Mouse (Mus musculus): ENCODE measurements around the gene Rc3h1. TPM values are rescaled to one million over a fixed set of nuclear protein-coding genes. Genes with fewer than 3 reads are reported as not detected.
"Not testable (repeated sequence)": the region's sequence is repeated elsewhere in the genome, so short reads cannot be mapped to it uniquely, and the experiment has no call there.

Rc3h1 gene
- polyA plus RNA-seq, 1 experiment from 2014 or later = 13.0 TPM

- WGBS = 73% methylated on average over 1 of the region's 1 CpGs
- H3K4me3 ChIP-seq (ENCODE audit: low read depth, low read length); H3K9me3 ChIP-seq (ENCODE audit: control insufficient read depth, low read length); H3K4me1 ChIP-seq (ENCODE audit: control insufficient read depth, insufficient read depth, low read length); H3K27ac ChIP-seq (ENCODE audit: low read depth, low read length); H3K4me2 ChIP-seq (ENCODE audit: low read depth, low read length); H3K27me3 ChIP-seq (ENCODE audit: control insufficient read depth, insufficient read depth, low read length); ATAC-seq (ENCODE audit: low read depth); H3K9ac ChIP-seq (replicated peaks; ENCODE audit: low read depth, low read length); H3K36me3 ChIP-seq (ENCODE audit: control insufficient read depth, insufficient read depth, low read length): not testable (repeated sequence)
These were observed 24.8 kb upstream of the Rc3h1 start for GRCm38 (mm10) chr1:160881378-160881777.

DNA sequence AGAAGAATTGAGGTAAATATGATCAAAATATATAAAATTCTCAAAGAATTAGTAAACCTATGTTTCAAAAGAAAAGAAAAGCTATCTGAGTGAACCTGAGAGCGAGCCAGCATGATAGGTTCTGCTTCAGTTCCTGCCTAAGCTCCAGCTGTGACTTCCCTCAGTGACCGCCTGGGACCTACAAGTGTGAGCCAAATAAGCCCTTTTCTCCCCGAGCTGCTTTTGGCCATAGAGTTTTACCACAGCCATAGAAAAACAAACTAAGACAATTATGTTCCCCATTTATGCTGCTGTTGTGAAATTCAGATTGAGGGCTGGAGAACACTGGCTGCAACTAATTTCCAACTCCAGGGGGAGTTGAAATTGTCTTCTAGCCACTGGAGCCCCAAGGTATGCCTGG lies 24.2 kb upstream of the Rc3h1 start:
- Histone ChIP-seq H3K9me3 (ENCODE audit: control insufficient read depth, low read length) (no peaks in the 10 kb centered on the region), H3K36me3 (ENCODE audit: control insufficient read depth, insufficient read depth, low read length) (no peaks in the 10 kb centered on the region), H3K4me1 (ENCODE audit: control insufficient read depth, insufficient read depth, low read length) (no peaks in the 10 kb centered on the region), H3K9ac (replicated peaks; ENCODE audit: low read depth, low read length) (no peak overlapping the region), H3K27me3 (ENCODE audit: control insufficient read depth, insufficient read depth, low read length) (no peaks in the 10 kb centered on the region), H3K4me2 (ENCODE audit: low read depth, low read length) (no peak overlapping the region), H3K27ac (ENCODE audit: low read depth, low read length) (no peak overlapping the region), H3K4me3 (ENCODE audit: low read depth, low read length) (no peak overlapping the region)
- WGBS = 69% methylated on average over 3 of the region's 3 CpGs
- no peak for ATAC-seq (ENCODE audit: low read depth)

DNA sequence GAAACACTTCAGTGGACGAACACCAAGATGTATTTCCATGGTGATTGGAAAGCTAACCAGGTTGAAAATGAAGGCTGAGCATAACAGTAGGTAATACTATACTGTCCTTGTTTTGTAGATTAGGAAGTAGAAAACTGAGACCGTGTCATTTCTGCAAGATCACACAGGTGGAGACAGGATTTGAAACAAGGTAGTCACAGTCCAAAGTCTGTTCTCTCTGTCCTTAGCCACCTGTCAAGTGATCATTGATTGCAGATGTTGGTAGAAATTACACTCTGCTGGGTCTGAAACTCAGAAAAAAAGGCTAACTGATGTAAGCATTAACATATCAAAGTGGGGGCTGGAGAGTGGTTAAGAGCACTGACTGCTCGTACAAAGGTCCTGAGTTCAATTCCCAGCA lies 21.9 kb upstream of the Rc3h1 start:
- Histone ChIP-seq H3K4me1 (ENCODE audit: control insufficient read depth, insufficient read depth, low read length) (no peaks in the 10 kb centered on the region), H3K4me2 (ENCODE audit: low read depth, low read length) (no peak overlapping the region), H3K9ac (replicated peaks; ENCODE audit: low read depth, low read length) (no peak overlapping the region), H3K36me3 (ENCODE audit: control insufficient read depth, insufficient read depth, low read length) (no peaks in the 10 kb centered on the region), H3K4me3 (ENCODE audit: low read depth, low read length) (no peak overlapping the region), H3K27ac (ENCODE audit: low read depth, low read length) (no peak overlapping the region), H3K27me3 (ENCODE audit: control insufficient read depth, insufficient read depth, low read length) (no peaks in the 10 kb centered on the region), H3K9me3 (ENCODE audit: control insufficient read depth, low read length) (no peaks in the 10 kb centered on the region)
- ATAC-seq (ENCODE audit: low read depth) = no peak
- WGBS = 84% methylated on average over 3 of the region's 3 CpGs

DNA sequence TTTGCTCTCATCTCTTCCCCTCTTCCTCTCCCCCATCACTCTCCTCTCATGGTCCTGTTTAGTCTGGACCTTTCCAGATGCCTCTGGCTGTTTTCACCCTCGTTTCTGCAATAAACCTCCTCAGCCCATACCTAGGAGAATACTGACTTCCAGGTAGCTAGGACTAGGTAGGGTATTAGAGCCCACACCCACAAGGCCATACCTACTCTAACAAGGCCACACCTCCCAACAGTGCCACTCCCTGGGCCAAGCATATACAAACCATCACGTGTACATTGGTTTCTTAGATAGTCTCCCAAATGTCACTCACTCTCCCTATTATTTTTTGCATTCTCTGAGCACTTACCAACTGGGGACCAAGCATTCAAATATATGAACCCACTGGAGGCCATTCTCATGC lies 21.2 kb upstream of the Rc3h1 start:
- Histone ChIP-seq H3K4me1 (ENCODE audit: control insufficient read depth, insufficient read depth, low read length) (no peaks in the 10 kb centered on the region), H3K36me3 (ENCODE audit: control insufficient read depth, insufficient read depth, low read length) (no peaks in the 10 kb centered on the region), H3K4me3 (ENCODE audit: low read depth, low read length) (no peak overlapping the region), H3K27ac (ENCODE audit: low read depth, low read length) (no peak overlapping the region), H3K4me2 (ENCODE audit: low read depth, low read length) (no peak overlapping the region), H3K27me3 (ENCODE audit: control insufficient read depth, insufficient read depth, low read length) (no peaks in the 10 kb centered on the region), H3K9me3 (ENCODE audit: control insufficient read depth, low read length) (no peaks in the 10 kb centered on the region), H3K9ac (replicated peaks; ENCODE audit: low read depth, low read length) (no peak overlapping the region)
- no peak for ATAC-seq (ENCODE audit: low read depth)
- 68% methylated on average over 2 of the region's 2 CpGs for WGBS

- ATAC-seq (ENCODE audit: low read depth) = no peak
- 43% methylated on average over 10 of the region's 10 CpGs for WGBS
These were observed 6.5 kb upstream of the Rc3h1 start for GRCm38 (mm10) chr1:160899701-160900100.

DNA sequence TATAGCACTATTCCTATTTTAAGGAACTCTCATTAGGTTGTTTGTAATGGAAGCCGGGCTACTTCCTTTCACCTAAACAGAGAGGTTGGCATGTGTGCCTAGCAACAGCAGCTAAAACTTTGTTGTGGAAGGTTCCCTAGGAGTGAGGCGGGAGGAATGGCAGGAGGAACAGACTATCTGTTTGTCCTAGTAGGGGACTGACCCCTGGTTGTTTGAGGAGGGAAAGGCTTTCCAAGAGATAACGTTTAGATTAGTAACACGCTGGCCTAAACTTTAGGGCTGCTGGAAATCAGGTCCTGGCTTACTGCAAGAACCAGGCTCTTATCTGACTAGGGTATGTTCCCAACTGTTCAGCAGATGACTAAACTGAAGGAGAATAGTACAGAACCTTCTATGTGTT lies 2.2 kb upstream of the Rc3h1 start:
- H3K36me3 ChIP-seq (ENCODE audit: control insufficient read depth, insufficient read depth, low read length) = no peaks in the 10 kb centered on the region
- H3K27ac ChIP-seq (ENCODE audit: low read depth, low read length) = no peak overlapping the region
- no peak overlapping the region for H3K4me3 ChIP-seq (ENCODE audit: low read depth, low read length)
- WGBS = 65% methylated on average over 4 of the region's 4 CpGs
- H3K4me2 ChIP-seq (ENCODE audit: low read depth, low read length) = no peak overlapping the region
- no peaks in the 10 kb centered on the region for H3K9me3 ChIP-seq (ENCODE audit: control insufficient read depth, low read length)
- H3K27me3 ChIP-seq (ENCODE audit: control insufficient read depth, insufficient read depth, low read length) = no peaks in the 10 kb centered on the region; the same call in 1 of the 2 replicates
- ATAC-seq (ENCODE audit: low read depth) = no peak
- H3K4me1 ChIP-seq (ENCODE audit: control insufficient read depth, insufficient read depth, low read length) = peaks cover 6% of the 10 kb centered on the region
- H3K9ac ChIP-seq (replicated peaks; ENCODE audit: low read depth, low read length) = no peak overlapping the region

More at GRCm38 (mm10) chr1:160899701-160900100, 6.5 kb upstream of the Rc3h1 start:
- H3K9me3 ChIP-seq (ENCODE audit: control insufficient read depth, low read length) = no peaks in the 10 kb centered on the region
- H3K36me3 ChIP-seq (ENCODE audit: control insufficient read depth, insufficient read depth, low read length) = no peaks in the 10 kb centered on the region
- no peak overlapping the region for H3K4me2 ChIP-seq (ENCODE audit: low read depth, low read length)
- no peaks in the 10 kb centered on the region for H3K27me3 ChIP-seq (ENCODE audit: control insufficient read depth, insufficient read depth, low read length)
- H3K4me1 ChIP-seq (ENCODE audit: control insufficient read depth, insufficient read depth, low read length) = no peaks in the 10 kb centered on the region
- H3K4me3 ChIP-seq (ENCODE audit: low read depth, low read length) = no peak overlapping the region
- no peak overlapping the region for H3K27ac ChIP-seq (ENCODE audit: low read depth, low read length)
- no peak overlapping the region for H3K9ac ChIP-seq (replicated peaks; ENCODE audit: low read depth, low read length)

DNA sequence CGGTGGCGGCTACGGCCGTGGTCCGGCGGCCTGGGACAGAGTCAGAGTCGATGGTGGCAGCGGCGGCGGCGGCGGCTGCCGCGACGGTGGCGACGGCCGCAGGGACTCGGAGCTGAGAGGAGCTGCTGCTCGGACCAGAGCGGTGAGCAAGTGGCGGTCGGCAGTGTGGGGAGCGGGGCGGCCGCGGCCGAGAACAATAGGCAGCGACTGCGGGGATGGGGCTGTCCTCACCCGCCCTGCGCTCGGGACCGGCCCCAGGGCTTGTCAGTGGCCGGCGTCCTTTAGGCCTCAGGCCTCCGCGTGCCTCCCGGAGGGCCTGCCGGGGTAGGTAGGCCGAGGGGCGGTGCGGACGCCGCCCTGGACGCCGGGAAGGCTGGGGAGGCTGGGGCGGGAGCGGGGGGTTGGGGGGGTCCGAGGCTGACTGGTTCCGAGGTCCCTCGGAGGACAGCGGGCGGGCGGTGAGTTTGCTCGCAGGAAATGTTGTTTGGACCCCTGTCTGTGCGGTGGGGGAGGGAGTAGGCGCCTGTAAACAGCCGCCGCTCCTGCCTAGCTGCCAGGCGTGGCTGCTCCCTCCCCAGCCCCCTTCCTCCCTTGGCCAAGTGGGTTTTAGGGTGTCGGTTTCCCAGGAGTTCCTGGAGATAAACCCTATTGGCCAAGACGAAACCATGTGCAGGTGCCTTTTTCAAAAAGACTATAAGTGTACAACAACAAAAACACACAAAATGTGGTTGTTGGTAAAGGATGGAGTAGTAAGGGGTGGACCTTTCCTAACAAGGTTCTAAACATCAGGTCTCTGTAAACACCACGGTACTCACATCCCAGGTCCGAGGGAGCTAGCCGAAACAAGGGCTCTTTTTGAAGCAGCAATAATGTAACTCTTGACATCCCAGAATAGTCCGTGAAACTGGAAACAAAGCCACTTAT lies 602 bp downstream of the Rc3h1 start:
- Histone ChIP-seq H3K9ac (replicated peaks; ENCODE audit: low read depth, low read length) (peak overlapping the region; percentile 99), H3K36me3 (ENCODE audit: control insufficient read depth, insufficient read depth, low read length) (no peaks in the 10 kb centered on the region), H3K9me3 (ENCODE audit: control insufficient read depth, low read length) (no peaks in the 10 kb centered on the region), H3K4me3 (ENCODE audit: low read depth, low read length) (peak overlapping the region; percentile 99), H3K27ac (ENCODE audit: low read depth, low read length) (peak overlapping the region; percentile 88), H3K27me3 (ENCODE audit: control insufficient read depth, insufficient read depth, low read length) (no peaks in the 10 kb centered on the region; the same call in 1 of the 2 replicates), H3K4me1 (ENCODE audit: control insufficient read depth, insufficient read depth, low read length) (peaks cover 7% of the 10 kb centered on the region), H3K4me2 (ENCODE audit: low read depth, low read length) (peak overlapping the region; percentile 58)
- under 1% methylated on average over 67 of the region's 67 CpGs for WGBS
- ATAC-seq (ENCODE audit: low read depth) = peak; percentile 79

DNA sequence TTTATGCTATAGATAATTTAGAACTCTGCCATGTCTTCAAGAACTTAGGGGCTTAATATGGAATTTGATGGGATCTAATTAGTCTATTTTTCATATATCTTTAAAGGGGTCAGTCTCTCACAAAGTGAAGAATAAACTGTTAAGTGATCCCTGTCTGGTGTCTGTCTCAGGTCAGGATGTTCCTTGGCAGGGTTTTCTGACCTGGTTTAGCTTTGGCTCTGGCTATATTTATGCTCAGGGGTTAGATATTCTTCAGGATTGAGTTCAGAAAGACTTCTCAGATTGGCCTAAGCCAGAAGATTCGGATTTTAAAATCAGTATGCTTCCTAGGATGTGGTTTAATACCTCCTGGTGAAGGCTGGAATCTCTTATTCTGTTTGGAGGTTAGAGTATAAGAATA lies 4.0 kb downstream of the Rc3h1 start:
- Histone ChIP-seq H3K27me3 (ENCODE audit: control insufficient read depth, insufficient read depth, low read length) (no peaks in the 10 kb centered on the region; the same call in 1 of the 2 replicates), H3K36me3 (ENCODE audit: control insufficient read depth, insufficient read depth, low read length) (no peaks in the 10 kb centered on the region), H3K4me2 (ENCODE audit: low read depth, low read length) (no peak overlapping the region), H3K27ac (ENCODE audit: low read depth, low read length) (no peak overlapping the region), H3K4me1 (ENCODE audit: control insufficient read depth, insufficient read depth, low read length) (peaks cover 7% of the 10 kb centered on the region), H3K4me3 (ENCODE audit: low read depth, low read length) (no peak overlapping the region), H3K9ac (replicated peaks; ENCODE audit: low read depth, low read length) (no peak overlapping the region), H3K9me3 (ENCODE audit: control insufficient read depth, low read length) (no peaks in the 10 kb centered on the region)
- 97% methylated on average over 1 of the region's 1 CpGs for WGBS
- ATAC-seq (ENCODE audit: low read depth) = no peak

DNA sequence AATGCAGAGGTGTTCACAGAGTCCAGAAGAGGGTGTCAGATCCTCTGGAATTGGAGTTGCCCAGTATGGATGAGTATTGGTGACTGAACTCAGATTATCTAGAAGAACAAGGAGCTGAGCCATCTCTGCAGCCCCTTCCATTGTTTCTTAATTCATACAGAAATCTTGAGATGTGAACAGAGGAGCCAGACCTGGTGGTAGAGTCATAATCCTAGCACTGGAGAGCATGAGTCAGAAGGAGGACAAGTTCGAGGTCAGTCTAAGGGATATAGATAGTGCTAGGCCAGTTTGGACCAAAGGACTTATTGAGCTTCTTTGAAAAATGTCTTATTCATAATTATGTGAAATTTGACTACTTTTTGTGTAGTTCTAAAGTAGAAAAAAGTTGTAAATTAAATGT lies 4.6 kb downstream of the Rc3h1 start:
- no peaks in the 10 kb centered on the region for H3K9me3 ChIP-seq (ENCODE audit: control insufficient read depth, low read length)
- WGBS = 93% methylated on average over 1 of the region's 1 CpGs
- no peak overlapping the region for H3K9ac ChIP-seq (replicated peaks; ENCODE audit: low read depth, low read length)
- no peak for ATAC-seq (ENCODE audit: low read depth)
- peaks cover 7% of the 10 kb centered on the region for H3K4me1 ChIP-seq (ENCODE audit: control insufficient read depth, insufficient read depth, low read length)
- H3K4me2 ChIP-seq (ENCODE audit: low read depth, low read length) = no peak overlapping the region
- no peaks in the 10 kb centered on the region for H3K36me3 ChIP-seq (ENCODE audit: control insufficient read depth, insufficient read depth, low read length)
- no peak overlapping the region for H3K4me3 ChIP-seq (ENCODE audit: low read depth, low read length)
- H3K27ac ChIP-seq (ENCODE audit: low read depth, low read length) = no peak overlapping the region
- no peaks in the 10 kb centered on the region; the same call in 1 of the 2 replicates for H3K27me3 ChIP-seq (ENCODE audit: control insufficient read depth, insufficient read depth, low read length)
